Mouse (Mus musculus) embryonic facial prominence, embryonic 12.5 days (tissue): ENCODE results near the gene Fhad1. TPM values are rescaled to one million over a fixed set of nuclear protein-coding genes. Genes with fewer than 3 reads are reported as not detected.
"Not testable (repeated sequence)": the region's sequence is repeated elsewhere in the genome, so short reads cannot be mapped to it uniquely, and the experiment has no call there.

Experiments
- ATAC-seq: fragments of 200-750 bp; cut with Nextera tagmentation; 2 replicates; pipeline ENCODE4 v1.8.0; 2017; ENCODE audit not compliant: insufficient number of reproducible peaks, insufficient read depth, low FRiP score, low TSS enrichment
- H3K27ac ChIP-seq: fragments of 300-500 bp; sonication (generic); 2 replicates; pipeline ENCODE4 v1.5.1; 2016; ENCODE audit warnings: mild to moderate bottlenecking
- H3K27me3 ChIP-seq: fragments of 300-500 bp; sonication (generic); 2 replicates; pipeline ENCODE4 v1.6.1; 2016; ENCODE audit warnings: mild to moderate bottlenecking, moderate library complexity
- H3K36me3 ChIP-seq: fragments of 300-500 bp; sonication (generic); 2 replicates; pipeline ENCODE4 v1.6.1; 2016; ENCODE audit warnings: mild to moderate bottlenecking
- H3K4me1 ChIP-seq: fragments of 300-500 bp; sonication (generic); 2 replicates; pipeline ENCODE4 v1.6.1; 2016
- H3K4me2 ChIP-seq: fragments of 300-500 bp; sonication (generic); replicated peaks from 2 replicates; pipeline ENCODE4 v1.6.1; 2016; ENCODE audit warnings: mild to moderate bottlenecking, moderate library complexity
- H3K4me3 ChIP-seq: fragments of 300-500 bp; sonication (generic); 2 replicates; pipeline ENCODE4 v1.5.1; 2016; ENCODE audit warnings: mild to moderate bottlenecking
- H3K9ac ChIP-seq: fragments of 300-500 bp; sonication (generic); 2 replicates; pipeline ENCODE4 v1.6.1; 2016; ENCODE audit warnings: mild to moderate bottlenecking, moderate library complexity
- H3K9me3 ChIP-seq: fragments of 300-500 bp; sonication (generic); 2 replicates; pipeline ENCODE4 v1.6.1; 2016; ENCODE audit warnings: mild to moderate bottlenecking, moderate library complexity
- WGBS: fragments of 180-500 bp; shearing (Covaris S2); methylation state at CpG from one replicate; pipeline ENCODE4 v1.1.7; 2016; 5-methylcytosine and 5-hydroxymethylcytosine counted together
- polyA plus RNA-seq: library from polyadenylated mRNA; unstranded; fragments of >200 nt; fragmentation: Nextera tagmentation; extraction: Ambion mirVana; gene quantifications from 2 replicates; pipeline ENCODE4 v1.2.1, GENCODE M21; 2016

The Fhad1 gene
- polyA plus RNA-seq, 1 experiment from 2014 or later, result 1.9 TPM

DNA sequence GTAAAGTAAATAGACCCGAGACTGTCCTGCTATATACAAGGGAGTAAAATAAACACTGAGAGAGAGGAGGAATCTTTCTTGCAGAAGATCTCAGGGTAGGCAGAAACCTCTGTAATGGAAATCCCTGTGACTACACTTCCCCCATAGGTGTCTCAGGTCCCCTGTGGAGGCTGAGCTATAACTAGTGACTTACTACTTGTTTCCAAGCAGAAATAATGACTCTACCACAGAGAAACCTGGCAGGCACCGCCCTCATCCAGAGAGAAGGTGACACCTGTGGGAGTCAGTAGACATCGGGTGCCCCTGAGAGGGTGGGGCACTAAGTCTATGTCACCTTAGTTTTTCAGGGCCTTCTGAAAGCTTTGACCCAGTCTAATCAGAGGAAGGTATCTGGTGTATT is 18.0 kb downstream of the Fhad1 start:
- H3K4me1 ChIP-seq, result no peaks in the 10 kb centered on the region
- 76% methylated on average over 3 of the region's 3 CpGs for WGBS

DNA sequence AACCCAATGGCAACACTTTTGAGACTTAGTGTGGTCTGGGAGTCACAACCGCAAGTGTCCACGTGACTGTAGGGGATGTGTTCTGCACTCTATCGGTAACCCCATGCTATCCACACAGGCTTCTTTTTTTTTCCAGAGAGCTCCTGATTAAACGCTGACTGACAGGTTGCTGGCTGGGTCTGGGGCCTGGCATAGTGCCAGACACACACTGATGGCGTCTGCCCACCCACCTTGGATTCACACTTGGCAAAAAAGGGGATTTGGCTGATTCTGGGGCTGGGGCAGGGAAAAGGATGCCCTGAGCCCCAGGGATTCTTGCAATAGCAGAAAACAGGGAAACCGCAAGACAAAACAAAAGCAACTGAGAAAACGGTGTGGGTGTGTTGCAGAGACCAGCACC is 18.8 kb downstream of the Fhad1 start:
- H3K4me3 ChIP-seq, result no peak overlapping the region
- no peak for ATAC-seq
- no peaks in the 10 kb centered on the region for H3K27me3 ChIP-seq
- H3K4me1 ChIP-seq, result no peaks in the 10 kb centered on the region
- H3K9ac ChIP-seq, result no peak overlapping the region
- no peaks in the 10 kb centered on the region for H3K36me3 ChIP-seq
- H3K9me3 ChIP-seq, result no peaks in the 10 kb centered on the region
- no peak overlapping the region for H3K27ac ChIP-seq
- H3K4me2 ChIP-seq, result no peak overlapping the region
- WGBS, result 79% methylated on average over 7 of the region's 7 CpGs

More for the DNA sequence above, 18.0 kb downstream of the Fhad1 start:
- Histone ChIP-seq H3K36me3 (no peaks in the 10 kb centered on the region), H3K9ac (no peak overlapping the region), H3K27ac (no peak overlapping the region), H3K9me3 (no peaks in the 10 kb centered on the region), H3K27me3 (no peaks in the 10 kb centered on the region), H3K4me3 (no peak overlapping the region), H3K4me2 (no peak overlapping the region)
- no peak for ATAC-seq

DNA sequence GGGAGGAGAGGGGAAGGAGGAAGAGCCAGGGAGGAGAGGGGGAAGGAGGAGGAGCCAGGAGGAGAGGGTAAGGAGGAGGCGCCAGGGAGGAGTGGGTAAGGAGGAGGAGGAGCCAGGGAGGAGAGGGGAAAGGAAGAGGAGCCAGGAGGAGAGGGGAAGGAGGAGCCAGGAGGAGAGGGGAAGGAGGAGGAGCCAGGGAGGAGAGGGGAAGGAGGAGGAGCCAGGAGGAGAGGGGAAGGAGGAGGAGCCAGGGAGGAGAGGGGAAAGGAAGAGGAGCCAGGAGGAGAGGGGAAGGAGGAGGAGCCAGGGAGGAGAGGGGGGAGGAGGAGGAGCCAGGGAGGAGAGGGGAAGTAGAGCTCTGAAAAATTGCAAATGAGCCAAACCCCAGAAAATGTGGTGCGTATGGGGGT is 20.8 kb downstream of the Fhad1 start:
- ATAC-seq, H3K9ac ChIP-seq, H3K36me3 ChIP-seq, H3K4me3 ChIP-seq, H3K4me1 ChIP-seq, H3K27me3 ChIP-seq, H3K27ac ChIP-seq, H3K9me3 ChIP-seq, H3K4me2 ChIP-seq: not testable (repeated sequence)
- whole genome bisulfite sequencing, result 57% methylated on average over 2 of the region's 2 CpGs

DNA sequence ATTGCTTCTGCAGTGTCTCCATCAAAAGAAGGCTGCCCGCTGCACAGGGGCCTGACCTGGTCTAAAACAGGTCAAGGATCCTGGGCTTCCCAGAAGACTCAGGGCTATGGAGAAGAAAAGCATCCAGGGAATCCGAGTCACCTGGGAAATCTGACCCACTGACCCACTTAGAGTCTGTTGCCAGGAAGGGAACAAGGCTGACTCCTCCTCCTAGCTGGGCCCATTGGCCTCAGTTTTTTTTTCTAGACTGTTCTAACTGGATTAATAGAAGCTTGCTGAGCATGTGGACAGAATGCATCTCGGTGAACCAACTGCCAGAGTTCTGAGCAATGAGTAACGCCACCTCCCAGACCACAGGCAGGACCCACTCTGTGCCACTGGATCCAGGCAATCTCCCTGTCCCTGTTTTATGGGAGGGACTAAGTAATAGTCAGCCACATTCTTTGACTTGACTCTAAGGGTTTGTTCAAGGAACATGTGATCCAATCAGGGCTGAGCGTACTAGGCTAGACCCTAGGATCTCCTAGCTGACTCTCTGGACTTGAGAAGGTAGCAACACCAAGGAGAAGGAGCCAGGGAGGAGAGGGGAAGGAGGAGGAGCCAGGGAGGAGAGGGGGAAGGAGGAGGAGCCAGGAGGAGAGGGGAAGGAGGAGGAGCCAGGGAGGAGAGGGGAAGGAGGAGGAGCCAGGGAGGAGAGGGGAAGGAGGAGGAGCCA is 21.4 kb downstream of the Fhad1 start:
- Histone ChIP-seq H3K4me2 (no peak overlapping the region), H3K9ac (no peak overlapping the region), H3K4me3 (no peak overlapping the region), H3K27ac (no peak overlapping the region), H3K27me3 (no peaks in the 10 kb centered on the region), H3K4me1 (no peaks in the 10 kb centered on the region), H3K9me3 (no peaks in the 10 kb centered on the region), H3K36me3 (no peaks in the 10 kb centered on the region)
- 65% methylated on average over 5 of the region's 5 CpGs for WGBS
- ATAC-seq, result no peak

DNA sequence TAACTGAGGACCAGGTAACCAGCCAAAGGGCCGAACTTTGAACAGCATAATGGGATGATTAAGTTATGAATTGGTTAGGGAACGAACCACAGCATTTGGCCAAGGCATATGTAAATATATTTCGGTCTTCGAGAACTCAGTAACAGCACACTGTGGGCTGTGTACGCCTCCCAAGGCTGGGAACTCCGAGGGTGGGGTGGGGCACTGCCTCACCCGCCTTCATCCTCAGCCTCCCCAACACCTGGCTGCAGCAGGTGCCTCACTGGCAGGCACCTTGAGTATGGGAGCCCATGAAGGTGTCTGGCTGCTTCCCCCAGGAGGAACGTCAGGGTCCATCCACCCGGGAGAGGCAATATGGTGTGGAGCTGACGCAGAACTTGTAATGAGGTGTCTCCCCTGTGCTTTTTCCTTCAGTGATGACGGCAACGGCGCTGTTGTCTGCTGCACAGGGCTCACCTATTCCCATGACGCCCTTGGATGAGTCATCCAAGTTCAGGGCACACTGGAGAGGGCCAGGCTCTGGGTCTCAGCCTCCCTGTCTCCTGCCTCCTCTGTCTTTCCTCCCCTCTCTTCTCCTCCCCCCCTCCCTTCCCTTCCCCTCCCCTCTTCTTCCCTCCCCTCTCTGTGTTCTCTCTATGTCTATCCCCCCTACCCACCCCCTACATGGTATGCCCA is 22.2 kb downstream of the Fhad1 start:
- no peak overlapping the region for H3K4me2 ChIP-seq
- no peak overlapping the region for H3K9ac ChIP-seq
- no peaks in the 10 kb centered on the region for H3K4me1 ChIP-seq
- H3K27ac ChIP-seq, result no peak overlapping the region
- H3K4me3 ChIP-seq, result no peak overlapping the region
- H3K27me3 ChIP-seq, result no peaks in the 10 kb centered on the region
- no peaks in the 10 kb centered on the region for H3K9me3 ChIP-seq
- WGBS, result 79% methylated on average over 14 of the region's 14 CpGs
- no peaks in the 10 kb centered on the region for H3K36me3 ChIP-seq
- ATAC-seq, result no peak; the same call in 1 of the 2 replicates

DNA sequence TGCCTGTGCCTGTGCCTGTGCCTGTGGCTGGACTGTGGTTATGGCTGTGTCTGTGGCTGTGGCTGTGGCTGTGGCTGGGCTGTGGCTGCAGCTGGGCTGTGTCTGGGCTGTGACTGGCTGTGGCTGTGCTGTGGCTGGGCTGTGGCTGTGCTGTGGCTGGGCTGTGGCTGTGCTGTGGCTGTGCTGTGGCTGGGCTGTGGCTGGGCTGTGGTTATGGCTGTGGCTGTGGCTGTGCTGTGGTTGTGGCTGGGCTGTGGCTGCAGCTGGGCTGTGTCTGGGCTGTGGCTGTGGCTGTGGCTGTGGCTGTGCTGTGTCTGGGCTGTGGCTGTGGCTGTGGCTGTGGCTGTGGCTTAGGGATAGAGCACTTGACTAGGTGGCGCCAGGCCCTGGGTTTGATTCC is 26.7 kb downstream of the Fhad1 start:
- no peaks in the 10 kb centered on the region for H3K27me3 ChIP-seq
- WGBS, result 88% methylated on average over 1 of the region's 1 CpGs

DNA sequence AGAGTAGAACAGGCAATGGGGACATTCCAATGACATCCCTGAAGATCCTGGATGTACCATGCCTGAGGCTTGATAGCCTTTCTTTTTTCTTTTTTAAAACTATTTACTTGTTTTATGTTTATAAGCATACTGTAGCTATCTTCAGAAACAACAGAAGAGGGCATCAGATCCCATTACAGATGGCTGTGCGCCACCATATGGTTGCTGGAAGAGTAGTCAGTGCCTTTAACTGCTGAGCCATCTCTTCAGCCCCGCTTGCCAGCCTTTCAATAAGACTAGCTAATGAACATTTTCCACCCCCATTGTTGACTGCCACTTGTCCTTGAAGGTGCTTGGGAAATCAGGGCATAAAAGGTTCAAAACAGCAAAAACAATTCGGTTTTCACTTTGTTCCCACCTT is 31.2 kb downstream of the Fhad1 start:
- Histone ChIP-seq H3K4me3 (no peak overlapping the region), H3K36me3 (no peaks in the 10 kb centered on the region), H3K4me1 (no peaks in the 10 kb centered on the region), H3K9me3 (no peaks in the 10 kb centered on the region), H3K27ac (no peak overlapping the region), H3K4me2 (no peak overlapping the region), H3K27me3 (no peaks in the 10 kb centered on the region), H3K9ac (no peak overlapping the region)
- WGBS, result 57% methylated on average over 3 of the region's 3 CpGs
- no peak for ATAC-seq

More for the DNA sequence above, 26.7 kb downstream of the Fhad1 start:
- no peaks in the 10 kb centered on the region for H3K9me3 ChIP-seq
- no peak overlapping the region for H3K4me3 ChIP-seq
- no peak overlapping the region for H3K27ac ChIP-seq
- no peak for ATAC-seq
- no peak overlapping the region for H3K4me2 ChIP-seq
- H3K4me1 ChIP-seq, result no peaks in the 10 kb centered on the region
- no peak overlapping the region for H3K9ac ChIP-seq
- H3K36me3 ChIP-seq, result no peaks in the 10 kb centered on the region

DNA sequence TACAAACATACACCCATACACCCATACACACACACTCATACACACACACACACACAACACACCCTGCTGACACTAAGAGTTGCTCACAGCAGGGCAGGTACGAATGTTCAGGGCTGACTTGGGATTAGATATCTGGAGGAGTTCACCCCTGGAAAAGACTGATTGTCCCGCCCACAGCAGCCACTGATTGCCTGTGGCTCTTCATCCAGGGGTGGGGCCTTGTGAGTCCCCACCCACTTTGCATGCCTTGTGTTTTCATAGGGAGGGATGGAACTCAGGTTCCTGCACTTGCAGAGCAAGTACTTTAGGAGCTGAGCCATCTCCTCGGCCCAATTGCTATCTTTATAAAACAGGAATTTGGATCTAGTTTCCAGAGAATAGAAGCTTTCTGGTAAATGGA is 33.4 kb downstream of the Fhad1 start:
- H3K9ac ChIP-seq, result no peak overlapping the region; the same call in 1 of the 2 replicates

DNA sequence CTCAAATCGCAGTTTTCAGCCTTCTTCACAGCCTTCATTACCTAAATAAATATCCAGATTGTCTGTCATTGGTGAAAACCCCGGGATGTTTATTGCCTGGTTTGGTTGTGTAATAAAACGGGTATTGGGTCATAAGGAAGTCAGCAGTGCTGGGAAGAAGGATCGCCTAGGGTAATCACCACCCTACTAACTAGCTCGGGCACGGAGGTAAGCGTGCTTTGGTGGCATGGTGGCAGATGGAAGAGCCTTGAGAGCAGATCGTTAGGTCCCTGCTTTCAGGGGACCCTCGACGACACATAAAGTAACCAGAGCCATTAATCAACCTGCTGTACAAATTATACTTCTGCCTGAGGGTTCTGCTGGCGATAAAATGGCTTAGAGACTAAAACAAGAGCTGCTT is 36.3 kb downstream of the Fhad1 start:
- ATAC-seq, result no peak
- no peaks in the 10 kb centered on the region for H3K36me3 ChIP-seq
- H3K4me3 ChIP-seq, result no peak overlapping the region
- H3K4me1 ChIP-seq, result no peaks in the 10 kb centered on the region
- H3K27me3 ChIP-seq, result no peaks in the 10 kb centered on the region
- H3K9me3 ChIP-seq, result no peaks in the 10 kb centered on the region
- WGBS, result 78% methylated on average over 11 of the region's 11 CpGs
- no peak overlapping the region for H3K4me2 ChIP-seq
- H3K9ac ChIP-seq, result no peak overlapping the region
- no peak overlapping the region for H3K27ac ChIP-seq

More for the DNA sequence above, 33.4 kb downstream of the Fhad1 start:
- ATAC-seq, result no peak
- Histone ChIP-seq H3K27me3 (no peaks in the 10 kb centered on the region), H3K4me2 (no peak overlapping the region), H3K36me3 (no peaks in the 10 kb centered on the region), H3K4me1 (no peaks in the 10 kb centered on the region), H3K27ac (no peak overlapping the region), H3K9me3 (no peaks in the 10 kb centered on the region), H3K4me3 (no peak overlapping the region)
- 77% methylated on average over 3 of the region's 3 CpGs for WGBS

DNA sequence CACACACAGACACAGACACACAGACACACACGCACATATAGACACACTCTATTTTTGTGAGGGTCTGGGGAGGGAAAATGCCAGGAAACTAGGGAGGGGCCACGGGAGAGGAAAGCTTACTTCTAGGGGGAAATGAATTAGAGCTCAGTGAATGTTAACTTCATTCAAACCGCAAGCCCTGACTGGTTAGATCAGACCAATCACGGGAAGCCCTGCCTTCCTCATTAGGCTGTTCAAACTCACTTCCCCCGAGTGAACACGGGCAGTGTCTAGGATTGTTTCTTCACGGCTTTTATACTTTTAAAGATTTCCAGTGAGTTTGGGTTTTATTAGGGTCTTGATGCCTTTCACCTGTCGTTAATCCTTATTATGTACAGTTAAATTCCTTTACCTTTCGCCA is 37.5 kb downstream of the Fhad1 start:
- no peak overlapping the region for H3K27ac ChIP-seq
- H3K4me3 ChIP-seq, result no peak overlapping the region
- H3K36me3 ChIP-seq, result no peaks in the 10 kb centered on the region
- H3K9me3 ChIP-seq, result no peaks in the 10 kb centered on the region
- no peaks in the 10 kb centered on the region for H3K4me1 ChIP-seq
- H3K9ac ChIP-seq, result no peak overlapping the region
- H3K27me3 ChIP-seq, result no peaks in the 10 kb centered on the region
- H3K4me2 ChIP-seq, result no peak overlapping the region
- no peak for ATAC-seq
- WGBS, result 56% methylated on average over 9 of the region's 9 CpGs

DNA sequence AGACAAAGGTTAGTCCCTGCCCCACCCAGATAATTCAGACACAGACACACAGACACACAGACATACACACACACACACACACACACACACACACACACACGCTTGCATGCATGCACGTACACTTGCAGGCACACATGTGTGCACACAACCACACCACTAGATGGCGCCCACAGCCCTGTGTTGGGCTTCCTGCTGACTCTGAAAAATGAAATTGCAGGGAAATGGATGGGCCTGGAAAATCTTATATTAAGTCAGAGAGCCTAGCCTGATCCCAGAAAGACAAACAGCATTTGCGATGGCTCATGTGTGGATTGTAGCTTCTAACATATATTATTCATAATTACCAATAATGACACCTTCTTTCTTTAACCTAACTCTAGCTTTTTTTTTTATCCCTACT is 38.7 kb downstream of the Fhad1 start:
- H3K4me3 ChIP-seq, result no peak overlapping the region
- no peaks in the 10 kb centered on the region for H3K4me1 ChIP-seq
- H3K36me3 ChIP-seq, result no peaks in the 10 kb centered on the region
- no peak overlapping the region for H3K4me2 ChIP-seq
- no peaks in the 10 kb centered on the region for H3K9me3 ChIP-seq
- WGBS, result 52% methylated on average over 4 of the region's 4 CpGs
- no peak for ATAC-seq
- no peak overlapping the region for H3K27ac ChIP-seq
- no peaks in the 10 kb centered on the region for H3K27me3 ChIP-seq
- no peak overlapping the region for H3K9ac ChIP-seq

DNA sequence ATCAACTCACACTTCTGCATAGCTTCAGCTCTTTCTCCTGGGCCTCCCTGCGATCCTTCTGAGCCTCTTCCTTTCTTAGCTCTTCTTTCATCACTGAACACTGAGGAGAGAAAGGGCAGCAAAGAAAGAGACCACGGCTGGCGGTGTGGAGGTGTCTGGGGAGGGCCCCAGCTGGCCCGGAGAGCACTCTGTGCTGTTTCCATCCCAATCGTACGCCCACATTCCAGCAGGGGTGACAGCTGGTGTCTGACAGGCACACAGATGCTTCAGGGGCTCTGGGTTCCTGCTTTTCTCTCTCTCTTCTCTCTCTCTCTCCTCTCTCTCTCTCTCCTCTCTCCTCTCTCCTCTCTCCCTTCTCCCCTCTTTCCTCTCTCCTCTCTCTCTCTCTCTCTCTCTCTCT is 50.3 kb downstream of the Fhad1 start:
- H3K4me3 ChIP-seq, result no peak overlapping the region
- H3K27me3 ChIP-seq, result no peaks in the 10 kb centered on the region
- WGBS, result 23% methylated on average over 6 of the region's 6 CpGs
- 0 out of 2 replicates have a peak, but pooled peaks have one; percentile 15 for ATAC-seq
- 0 out of 2 replicates have a peak, but pooled peaks cover 5% of the 10 kb centered on the region for H3K4me1 ChIP-seq
- no peak overlapping the region for H3K9ac ChIP-seq
- H3K4me2 ChIP-seq, result no peak overlapping the region
- H3K27ac ChIP-seq, result no peak overlapping the region
- no peaks in the 10 kb centered on the region for H3K9me3 ChIP-seq
- H3K36me3 ChIP-seq, result no peaks in the 10 kb centered on the region
